Mouse (Mus musculus) liver, postnatal 0 days (tissue): ENCODE measurements around the gene Mycbp. TPM values are rescaled to one million over a fixed set of nuclear protein-coding genes. Genes with fewer than 3 reads are reported as not detected.

ENCODE experiments used
- ATAC-seq: fragments of 200-750 bp; cut with Nextera tagmentation; 2 replicates; pipeline ENCODE4 v1.8.0; 2017; ENCODE audit warnings: mild to moderate bottlenecking, moderate library complexity
- DNase-seq: peaks from one replicate; pipeline ENCODE4 v3.0.0-alpha.2; 2016
- H3K27ac ChIP-seq: fragments of 300-500 bp; sonication (generic); 2 replicates; pipeline ENCODE4 v1.5.1; 2014; ENCODE audit warnings: antibody characterized with exemption, moderate library complexity, mild to moderate bottlenecking, low read depth
- H3K27me3 ChIP-seq: fragments of 300-500 bp; sonication (generic); 2 replicates; pipeline ENCODE4 v1.6.1; 2014; ENCODE audit warnings: low read length, control low read depth, mixed read lengths; ENCODE audit not compliant: insufficient read depth
- H3K36me3 ChIP-seq: fragments of 300-500 bp; sonication (generic); replicated peaks from 2 replicates; pipeline ENCODE4 v1.6.1; 2014; ENCODE audit warnings: mild to moderate bottlenecking, control low read depth, low read length, moderate library complexity, mixed read lengths; ENCODE audit not compliant: insufficient read depth
- H3K4me1 ChIP-seq: fragments of 300-500 bp; sonication (generic); 2 replicates; pipeline ENCODE4 v1.6.1; 2014; ENCODE audit warnings: antibody characterized with exemption, mild to moderate bottlenecking, control low read depth; ENCODE audit not compliant: insufficient read depth
- H3K4me2 ChIP-seq: fragments of 300-500 bp; sonication (generic); 2 replicates; pipeline ENCODE4 v1.6.1; 2014; ENCODE audit warnings: low read depth, mild to moderate bottlenecking, low read length, moderate library complexity, mixed read lengths
- H3K4me3 ChIP-seq: fragments of 300-500 bp; sonication (generic); 2 replicates; pipeline ENCODE4 v1.5.1; 2014; ENCODE audit warnings: low read depth, low read length
- H3K9ac ChIP-seq: fragments of 300-500 bp; sonication (generic); replicated peaks from 2 replicates; pipeline ENCODE4 v1.6.1; 2014; ENCODE audit warnings: mild to moderate bottlenecking, moderate library complexity
- H3K9me3 ChIP-seq: fragments of 300-500 bp; sonication (generic); 2 replicates; pipeline ENCODE4 v1.6.1; 2016; ENCODE audit warnings: mild to moderate bottlenecking, control low read depth, low read length, mixed read lengths
- CTCF ChIP-seq: sonication (generic); IDR thresholded peaks from 2 replicates; pipeline ENCODE4 v1.5.1; 2016; ENCODE audit warnings: antibody characterized with exemption, low read depth
- EP300 ChIP-seq: IDR thresholded peaks from 2 replicates; pipeline ENCODE4 v1.6.1; 2016; ENCODE audit warnings: antibody characterized with exemption, low read depth, mild to moderate bottlenecking
- WGBS: fragments of 180-500 bp; shearing (Covaris S2); extraction: QIAGEN DNeasy Blood & Tissue Kit; methylation state at CpG from one replicate; pipeline ENCODE4 v1.1.7; 2014; ENCODE audit not compliant: insufficient replicate concordance; 5-methylcytosine and 5-hydroxymethylcytosine counted together
- polyA plus RNA-seq: library from polyadenylated mRNA; unstranded; fragments of >200 nt; fragmentation: Nextera tagmentation; extraction: Ambion mirVana; gene quantifications from 2 replicates; pipeline ENCODE4 v1.2.1, GENCODE M21; 2015

Gene Mycbp
- polyA plus RNA-seq, 1 experiment from 2014 or later: 43.5 TPM

- Histone ChIP-seq H3K9me3 (no peaks in the 10 kb centered on the region), H3K36me3 (no peaks in the 10 kb centered on the region), H3K27ac (no peak overlapping the region), H3K9ac (no peak overlapping the region), H3K4me1 (no peaks in the 10 kb centered on the region), H3K4me2 (no peak overlapping the region), H3K4me3 (no peak overlapping the region), H3K27me3 (no peaks in the 10 kb centered on the region)
- DNase-seq: no peak
- ATAC-seq: no peak
- TF ChIP-seq EP300: no peak
- no peak for TF ChIP-seq CTCF
- 81% methylated on average over 5 of the region's 5 CpGs for WGBS
Measured at GRCm38 (mm10) chr4:123893726-123894125, 10.9 kb upstream of the Mycbp start.

- no peak overlapping the region for H3K9ac ChIP-seq
- H3K4me3 ChIP-seq: no peak overlapping the region
- H3K4me1 ChIP-seq: no peaks in the 10 kb centered on the region
- no peak overlapping the region for H3K4me2 ChIP-seq
- no peak for ATAC-seq
- no peak for DNase-seq
- H3K27me3 ChIP-seq: no peaks in the 10 kb centered on the region
- TF ChIP-seq CTCF (no peak), EP300 (no peak)
- 74% methylated on average over 4 of the region's 4 CpGs for WGBS
- H3K36me3 ChIP-seq: no peaks in the 10 kb centered on the region
- H3K9me3 ChIP-seq: no peaks in the 10 kb centered on the region
- H3K27ac ChIP-seq: no peak overlapping the region
Measured at GRCm38 (mm10) chr4:123894295-123894694, 10.3 kb upstream of the Mycbp start.

DNA sequence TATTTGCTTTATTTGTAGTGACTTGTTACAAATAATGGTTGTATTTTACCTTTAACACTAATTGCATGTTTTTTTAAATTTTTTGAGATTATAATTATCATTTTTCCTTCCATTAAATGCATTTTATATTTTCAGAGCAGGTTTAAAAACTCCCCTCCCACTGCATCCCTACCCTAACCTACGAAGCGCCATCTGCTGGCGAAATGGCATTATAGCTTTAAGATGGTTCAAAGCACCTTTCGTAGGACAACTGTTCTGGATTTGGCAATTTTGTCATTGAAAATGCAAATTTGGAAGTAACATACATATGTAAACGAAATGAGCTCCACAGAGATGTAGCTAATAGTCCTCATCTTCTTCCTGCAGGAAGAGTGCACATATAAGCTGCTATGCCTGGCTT is 5.9 kb upstream of the Mycbp start:
- ATAC-seq: no peak
- TF ChIP-seq CTCF: peak; percentile 85
- no peak for TF ChIP-seq EP300
- 12% methylated on average over 5 of the region's 5 CpGs for WGBS
- H3K36me3 ChIP-seq: no peaks in the 10 kb centered on the region
- H3K4me3 ChIP-seq: no peak overlapping the region
- no peaks in the 10 kb centered on the region for H3K27me3 ChIP-seq
- H3K27ac ChIP-seq: no peak overlapping the region
- peak; percentile 50 for DNase-seq
- no peak overlapping the region for H3K9ac ChIP-seq
- no peaks in the 10 kb centered on the region for H3K9me3 ChIP-seq
- H3K4me1 ChIP-seq: no peaks in the 10 kb centered on the region; the same call in 1 of the 2 replicates
- H3K4me2 ChIP-seq: no peak overlapping the region

GRCm38 (mm10) chr4:123903432-123903831 is 1.2 kb upstream of the Mycbp start:
- TF ChIP-seq EP300: no peak
- TF ChIP-seq CTCF: 0 out of 2 replicates have a peak, but pooled peaks have one; percentile 6
- ATAC-seq (no peak), DNase-seq (no peak)
- no peak overlapping the region for H3K4me3 ChIP-seq
- peaks cover 9% of the 10 kb centered on the region for H3K4me1 ChIP-seq
- no peak overlapping the region for H3K9ac ChIP-seq
- peaks cover under 1% of the 10 kb centered on the region; the same call in 1 of the 2 replicates for H3K36me3 ChIP-seq
- no peaks in the 10 kb centered on the region for H3K9me3 ChIP-seq
- WGBS: 70% methylated on average over 3 of the region's 3 CpGs
- H3K27me3 ChIP-seq: no peaks in the 10 kb centered on the region
- no peak overlapping the region for H3K4me2 ChIP-seq
- no peak overlapping the region for H3K27ac ChIP-seq

DNA sequence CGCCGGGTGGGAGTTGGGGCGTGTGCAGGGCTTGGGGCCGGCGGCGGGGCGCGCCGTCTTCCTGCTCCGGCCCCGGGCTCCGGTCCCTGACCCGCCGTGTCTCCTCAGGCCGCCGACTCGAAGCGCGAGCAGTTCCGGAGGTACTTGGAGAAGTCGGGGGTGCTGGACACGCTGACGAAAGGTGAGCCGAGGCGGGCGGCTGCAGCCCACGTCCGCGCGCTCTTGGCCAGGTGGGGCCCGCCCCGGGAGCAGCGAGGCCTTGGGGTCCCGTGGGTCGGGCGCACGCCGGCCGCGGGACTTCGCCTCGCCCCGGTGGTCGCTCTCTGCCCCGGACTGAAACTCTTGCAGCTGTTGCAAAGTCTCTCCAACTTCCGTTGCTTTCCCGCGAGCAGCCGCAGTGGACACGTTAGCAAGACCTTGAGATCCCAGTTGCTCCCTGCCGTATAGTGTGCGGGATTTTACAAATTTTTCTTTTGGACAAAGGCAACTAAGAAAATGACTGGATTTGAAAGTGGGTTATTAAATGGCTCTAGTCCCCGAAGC is 565 bp downstream of the Mycbp start:
- H3K27me3 ChIP-seq: no peaks in the 10 kb centered on the region
- ATAC-seq (peak; percentile 31), DNase-seq (no peak)
- H3K36me3 ChIP-seq: peaks cover 11% of the 10 kb centered on the region
- H3K4me2 ChIP-seq: peak overlapping the region; percentile 96
- peak overlapping the region; percentile 85 for H3K4me3 ChIP-seq
- H3K9ac ChIP-seq: peak overlapping the region; percentile 80
- WGBS: under 1% methylated on average over 46 of the region's 53 CpGs
- H3K27ac ChIP-seq: peak overlapping the region; percentile 83
- H3K9me3 ChIP-seq: no peaks in the 10 kb centered on the region
- TF ChIP-seq EP300 (no peak), CTCF (no peak)
- peaks cover 9% of the 10 kb centered on the region for H3K4me1 ChIP-seq

DNA sequence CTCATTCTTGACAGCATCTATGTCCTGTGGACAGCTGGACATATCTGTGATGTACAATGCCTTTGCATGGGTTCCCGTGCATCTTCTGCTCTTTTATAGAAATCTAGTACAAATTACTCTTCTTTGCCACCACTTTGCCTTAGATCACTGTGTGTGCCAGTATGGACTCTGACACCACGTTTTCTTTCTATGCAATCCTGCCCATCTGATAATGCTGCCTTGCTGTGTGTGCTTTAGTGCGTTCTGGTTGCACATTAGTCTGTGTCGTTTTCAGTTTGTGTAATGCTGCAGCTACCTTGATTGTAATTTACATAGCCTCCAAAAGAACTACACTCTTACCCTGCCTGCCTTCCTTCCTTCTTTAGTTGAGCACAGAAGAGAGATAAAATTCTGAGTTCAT is 6.9 kb downstream of the Mycbp start:
- no peaks in the 10 kb centered on the region for H3K9me3 ChIP-seq
- no peak overlapping the region for H3K27ac ChIP-seq
- ATAC-seq: no peak
- H3K36me3 ChIP-seq: peaks cover 23% of the 10 kb centered on the region
- H3K27me3 ChIP-seq: no peaks in the 10 kb centered on the region
- no peak overlapping the region for H3K4me3 ChIP-seq
- 80% methylated on average over 4 of the region's 4 CpGs for WGBS
- no peak overlapping the region for H3K4me2 ChIP-seq
- no peak for DNase-seq
- TF ChIP-seq CTCF (no peak), EP300 (no peak)
- H3K4me1 ChIP-seq: peaks cover 5% of the 10 kb centered on the region; the same call in 1 of the 2 replicates
- H3K9ac ChIP-seq: no peak overlapping the region
